Mouse (Mus musculus) T-helper 1 cell (primary cell): ENCODE results near the gene Nol9.

ENCODE experiments used
- in situ Hi-C: fragments of 300-600 bp; cut with MboI, MseI; formaldehyde crosslinking; loops from one replicate; pipeline ENCODE4 v1.15.1; 2025; ENCODE audit warnings: high pct_unique_total_duplicates

Gene Nol9

GRCm38 (mm10) chr4:152090191-152090590 is 51.1 kb downstream of the Nol9 start:
- in situ Hi-C loops = loop anchor here (10.0 kb wide), 1 partner anchor 1815 kb away; no protein-coding TSS in a partner anchor

GRCm38 (mm10) chr4:152092751-152093293 is 53.7 kb downstream of the Nol9 start:
- in situ Hi-C loops = loop anchor here (10.0 kb wide), 1 partner anchor 1818 kb away; no protein-coding TSS in a partner anchor

- in situ Hi-C loops = loop anchor here (10.0 kb wide), 1 partner anchor 1819 kb away; no protein-coding TSS in a partner anchor
Observed at GRCm38 (mm10) chr4:152094233-152094632, 55.1 kb downstream of the Nol9 start.

GRCm38 (mm10) chr4:152095937-152096910 is 57.1 kb downstream of the Nol9 start:
- in situ Hi-C loops = loop anchor here (10.0 kb wide), 1 partner anchor 1821 kb away; no protein-coding TSS in a partner anchor

GRCm38 (mm10) chr4:152096927-152097326 is 57.8 kb downstream of the Nol9 start:
- in situ Hi-C loops = loop anchor here (10.0 kb wide), 1 partner anchor 1822 kb away; no protein-coding TSS in a partner anchor

- in situ Hi-C loops = loop anchor here (10.0 kb wide), 1 partner anchor 1823 kb away; no protein-coding TSS in a partner anchor
Observed at GRCm38 (mm10) chr4:152097911-152098799, 59.0 kb downstream of the Nol9 start.

GRCm38 (mm10) chr4:152100541-152100940 is 61.4 kb downstream of the Nol9 start:
- in situ Hi-C loops = no loop called here

- in situ Hi-C loops = no loop called here
Observed at GRCm38 (mm10) chr4:152101081-152101653, 62.0 kb downstream of the Nol9 start.

- in situ Hi-C loops = no loop called here
Observed at GRCm38 (mm10) chr4:152101921-152102320, 62.8 kb downstream of the Nol9 start.

GRCm38 (mm10) chr4:152103025-152103424 is 63.9 kb downstream of the Nol9 start:
- in situ Hi-C loops = no loop called here

- in situ Hi-C loops = no loop called here
Observed at GRCm38 (mm10) chr4:152106746-152107145, 67.6 kb downstream of the Nol9 start.

GRCm38 (mm10) chr4:152107493-152107892 is 68.4 kb downstream of the Nol9 start:
- in situ Hi-C loops = no loop called here

- in situ Hi-C loops = no loop called here
Observed at GRCm38 (mm10) chr4:152107971-152108509, 68.9 kb downstream of the Nol9 start.

GRCm38 (mm10) chr4:152108673-152109072 is 69.6 kb downstream of the Nol9 start:
- in situ Hi-C loops = no loop called here

GRCm38 (mm10) chr4:152109509-152109908 is 70.4 kb downstream of the Nol9 start:
- in situ Hi-C loops = no loop called here

GRCm38 (mm10) chr4:152110689-152111088 is 71.6 kb downstream of the Nol9 start:
- in situ Hi-C loops = no loop called here
